Mouse (Mus musculus) adrenal gland, postnatal 25 days (tissue): ENCODE results near the gene Kdelr1. TPM values are rescaled to one million over a fixed set of nuclear protein-coding genes. Genes with fewer than 3 reads are reported as not detected.
A peak's percentile ranks its signal among the peaks of the same experiment; 100 is the strongest.

Experiments
- DNase-seq: peaks from one replicate; pipeline ENCODE4 v3.0.0; 2021; ENCODE audit warnings: mixed read lengths
- total RNA-seq: library from RNA; stranded (reverse); gene quantifications from 2 replicates; pipeline ENCODE4 v1.2.3, GENCODE M21; 2021

Kdelr1 gene
- total RNA-seq, 1 experiment from 2014 or later = 140 TPM

DNA sequence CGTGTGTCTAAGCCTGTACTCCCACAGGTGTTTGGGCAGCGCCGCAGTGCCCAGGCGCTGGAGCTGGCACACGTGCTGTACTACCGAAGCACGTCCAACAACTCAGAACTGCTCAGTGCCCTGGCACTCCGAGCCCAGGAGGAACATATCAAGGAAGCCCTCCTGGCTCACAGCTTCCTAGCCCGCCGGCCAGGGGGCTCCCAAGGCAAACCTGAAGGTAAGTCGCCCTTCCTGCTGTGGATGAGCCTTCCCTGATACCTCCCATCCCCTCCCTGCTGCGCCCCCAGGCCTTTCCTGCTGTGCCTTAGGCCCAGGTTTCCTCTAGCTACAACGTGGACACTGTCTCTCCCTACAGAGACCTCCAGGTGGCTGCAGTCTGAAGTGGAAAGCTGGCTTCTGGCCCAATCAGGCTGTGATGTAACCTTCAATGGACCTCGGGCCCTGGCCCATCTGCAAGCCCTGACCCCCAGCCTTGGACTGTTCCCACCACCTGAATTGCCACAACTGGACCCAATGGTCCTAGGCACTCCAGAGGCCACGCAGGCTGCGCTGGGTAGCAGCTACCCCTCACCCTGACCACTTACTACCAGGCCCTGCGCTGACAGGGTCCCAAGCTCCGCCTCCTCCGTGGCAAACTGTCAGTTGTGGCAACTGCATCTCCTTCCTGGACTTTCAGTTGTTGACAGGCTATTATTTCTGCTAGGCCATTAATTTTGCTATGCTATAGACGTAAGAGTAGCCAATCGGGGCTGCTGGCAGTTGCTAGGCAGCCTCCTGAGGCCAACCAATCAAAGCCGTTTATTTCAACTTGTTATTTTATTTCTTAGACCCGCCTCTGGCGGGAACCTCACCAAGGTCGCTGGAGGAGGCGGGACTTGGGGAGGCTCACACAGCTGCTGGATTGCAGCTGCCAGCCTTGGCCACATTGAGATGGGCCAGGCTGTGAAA lies 43.8 kb downstream of the Kdelr1 start:
- DNase-seq = peak; percentile 82

DNA sequence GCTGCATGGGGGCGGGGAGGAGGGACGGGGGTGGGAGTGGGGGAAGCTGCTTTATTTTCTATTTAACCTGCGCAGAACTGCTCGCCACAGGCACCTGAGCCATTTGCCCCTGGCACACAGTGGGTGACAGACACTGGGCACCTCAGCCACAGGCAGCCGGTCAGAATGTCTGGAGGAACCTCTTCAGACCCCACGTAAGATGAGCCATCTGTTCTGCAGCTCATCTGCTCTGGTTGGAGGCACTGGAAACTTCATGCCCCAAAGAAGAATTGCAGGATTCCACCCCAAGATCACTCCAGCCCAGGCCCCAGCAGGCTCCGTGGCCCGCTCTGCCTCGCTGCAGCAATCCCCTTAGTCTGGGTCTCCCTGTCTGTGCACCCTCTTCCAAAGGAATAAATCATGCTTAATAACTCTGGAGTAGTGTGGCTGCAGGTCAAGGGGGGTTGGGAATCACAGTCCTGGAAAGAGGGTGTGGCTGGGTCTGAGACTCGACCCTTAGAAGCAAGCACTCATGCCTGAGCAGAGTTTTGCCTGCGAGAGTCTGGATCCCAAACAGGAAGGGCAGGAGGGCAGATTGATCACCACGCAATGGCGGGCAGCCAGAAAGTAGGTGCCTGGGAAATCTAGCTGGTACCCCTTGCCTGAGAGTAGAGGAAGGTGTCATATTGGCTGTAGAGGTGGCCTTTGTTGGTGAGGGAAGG lies 44.6 kb downstream of the Kdelr1 start:
- DNase-seq = peak; percentile 55

DNA sequence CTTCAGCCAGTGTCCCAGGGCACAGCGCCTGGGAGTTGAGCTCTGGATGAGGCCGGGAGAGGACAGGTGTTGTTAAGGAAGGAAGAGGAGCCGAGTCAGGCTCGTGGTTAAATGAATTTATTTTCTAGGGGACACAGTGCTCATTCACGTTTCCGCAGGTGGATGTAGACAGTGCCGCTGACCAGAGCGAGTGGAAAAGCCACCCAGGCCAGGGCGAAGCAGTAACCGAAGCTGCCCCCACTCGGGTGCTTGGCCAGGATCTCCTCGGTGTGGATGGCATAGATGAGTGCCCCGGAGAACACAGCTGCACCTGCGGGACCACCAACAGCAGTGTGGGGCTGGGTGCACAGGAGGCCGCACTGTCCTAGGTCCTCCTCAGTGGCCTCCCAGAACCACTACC lies 45.4 kb downstream of the Kdelr1 start:
- DNase-seq = no peak

DNA sequence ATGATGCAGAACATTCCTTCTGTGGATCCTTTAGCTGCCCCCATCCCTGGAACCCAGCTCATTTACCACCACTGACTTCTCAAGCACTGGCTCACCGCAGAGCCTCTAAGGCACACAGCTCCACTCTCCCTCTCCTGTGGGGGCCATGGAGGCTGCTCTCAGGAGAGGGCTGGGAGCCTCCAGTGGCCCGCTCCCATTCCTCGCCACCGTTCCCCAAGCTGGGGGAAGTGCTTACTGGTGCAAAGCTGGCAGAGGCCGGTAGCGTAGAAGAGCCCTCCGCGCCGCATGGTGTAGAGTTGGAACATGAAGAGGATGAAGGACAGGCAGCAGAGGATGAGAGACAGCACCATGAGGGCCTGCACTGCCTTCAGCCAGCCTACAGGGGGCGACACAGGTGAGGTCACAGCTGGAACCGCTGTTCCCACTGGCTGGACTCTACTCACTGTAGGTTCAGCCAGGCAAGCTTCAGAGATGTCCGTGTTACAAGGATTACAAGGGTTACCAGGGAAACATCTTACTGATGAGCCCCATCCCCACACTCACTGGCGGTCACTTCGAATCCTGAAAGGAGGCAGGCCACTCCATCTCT lies 46.6 kb downstream of the Kdelr1 start:
- no peak for DNase-seq

DNA sequence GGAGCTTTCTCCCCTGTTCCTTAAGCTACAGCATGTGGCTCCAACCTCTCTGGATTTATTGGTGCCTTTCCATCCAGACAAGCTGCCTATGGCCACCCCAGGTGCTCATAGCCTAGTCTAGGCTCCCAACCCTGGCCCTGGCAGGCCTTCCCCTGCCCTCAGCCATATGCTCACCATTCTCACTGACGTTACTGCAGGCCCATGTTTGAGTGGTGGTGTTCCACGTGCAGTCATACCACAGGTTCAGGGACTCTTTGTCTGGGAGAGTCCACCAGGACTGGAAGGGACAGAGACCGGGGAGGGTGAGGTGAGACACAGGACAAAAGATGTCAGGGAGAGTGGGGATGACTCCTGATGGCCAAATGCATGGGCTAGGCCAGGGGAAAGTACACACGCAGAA lies 47.2 kb downstream of the Kdelr1 start:
- no peak for DNase-seq

DNA sequence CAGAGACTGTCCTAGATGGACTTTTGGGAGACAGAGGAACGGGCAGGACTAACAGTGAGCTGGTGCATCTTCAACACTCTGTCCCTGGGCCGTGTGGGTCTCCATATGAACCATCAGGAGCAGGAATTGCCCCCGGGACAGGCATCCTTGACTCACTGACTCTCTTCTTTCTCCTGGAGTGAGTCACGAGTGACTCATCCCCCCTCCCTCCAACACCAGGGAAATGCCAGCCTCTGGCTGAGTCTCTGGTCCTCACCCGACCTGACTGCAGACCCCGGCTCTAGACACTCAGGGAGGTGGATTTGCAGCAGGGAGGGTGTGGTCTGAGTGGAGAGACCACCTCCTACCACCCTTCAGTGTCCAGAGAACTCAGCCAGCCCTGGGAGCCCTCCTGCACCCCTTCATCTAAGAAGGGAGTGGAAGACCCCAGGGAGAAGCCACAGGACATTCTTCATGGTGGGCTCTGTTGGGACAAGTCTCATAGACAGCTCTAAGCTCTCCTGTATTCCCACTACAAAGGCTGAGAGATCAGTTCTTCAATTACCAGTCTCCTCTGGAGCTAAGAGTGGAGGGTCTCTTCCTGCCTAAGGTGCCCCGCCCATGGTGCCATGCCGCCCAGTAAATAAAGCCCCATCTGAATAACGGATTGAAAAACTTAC lies 48.1 kb downstream of the Kdelr1 start:
- DNase-seq = peak; percentile 78

DNA sequence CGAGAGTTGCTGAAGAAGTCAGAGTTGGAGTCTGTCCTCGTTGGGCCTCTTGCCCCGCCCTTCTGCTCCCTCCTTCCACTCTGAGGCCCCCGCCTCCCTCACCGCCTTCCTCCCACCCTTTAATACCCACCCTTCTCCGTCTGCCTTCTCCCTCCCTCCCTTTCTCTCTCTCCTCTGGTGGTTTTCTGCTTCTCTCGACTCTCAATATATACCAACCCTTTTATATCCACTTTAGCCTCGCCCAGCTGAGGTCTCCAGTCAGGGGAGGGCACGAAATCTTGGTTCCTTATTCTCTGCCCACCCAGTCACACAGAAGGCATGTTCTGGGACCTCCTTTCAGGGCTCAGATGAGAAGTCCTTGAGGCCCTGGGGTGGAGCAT lies 48.7 kb downstream of the Kdelr1 start, which contains the start of gene Emp3:
Emp3 (minus strand) TSS at position 163 of the 380 bp plus-strand sequence.
- peak; percentile 67 for DNase-seq

DNA sequence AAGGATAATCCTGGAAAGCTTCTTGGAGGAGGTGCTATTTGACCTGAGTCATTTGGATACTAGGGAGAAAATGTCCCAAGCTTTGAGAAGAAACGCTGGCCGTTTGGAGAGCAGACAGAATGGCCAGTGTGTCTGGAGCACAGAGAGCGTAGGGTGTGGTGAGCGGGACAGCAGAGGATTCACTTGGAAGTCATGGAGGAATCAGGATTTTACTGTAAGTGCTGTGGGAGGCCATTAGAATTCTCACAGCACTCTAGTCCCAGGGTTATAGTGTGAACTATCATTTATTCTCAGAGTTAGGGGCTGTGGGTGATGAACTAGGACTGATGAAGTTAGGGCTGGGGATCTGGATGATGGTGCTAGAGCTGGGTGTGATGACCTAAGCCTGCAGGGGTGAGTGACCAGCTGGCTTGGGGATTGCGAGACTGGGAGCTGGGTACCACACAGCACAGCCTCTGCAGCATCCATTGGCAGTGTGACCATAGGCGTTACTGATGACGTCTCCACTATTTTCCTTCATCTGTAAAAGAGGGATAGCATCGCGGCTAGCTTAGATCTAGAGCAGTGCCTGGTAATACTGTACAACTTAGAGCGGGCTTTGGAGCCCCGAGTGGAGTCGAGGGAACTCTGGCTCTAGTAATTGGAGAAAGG lies 49.5 kb downstream of the Kdelr1 start:
- no peak for DNase-seq

DNA sequence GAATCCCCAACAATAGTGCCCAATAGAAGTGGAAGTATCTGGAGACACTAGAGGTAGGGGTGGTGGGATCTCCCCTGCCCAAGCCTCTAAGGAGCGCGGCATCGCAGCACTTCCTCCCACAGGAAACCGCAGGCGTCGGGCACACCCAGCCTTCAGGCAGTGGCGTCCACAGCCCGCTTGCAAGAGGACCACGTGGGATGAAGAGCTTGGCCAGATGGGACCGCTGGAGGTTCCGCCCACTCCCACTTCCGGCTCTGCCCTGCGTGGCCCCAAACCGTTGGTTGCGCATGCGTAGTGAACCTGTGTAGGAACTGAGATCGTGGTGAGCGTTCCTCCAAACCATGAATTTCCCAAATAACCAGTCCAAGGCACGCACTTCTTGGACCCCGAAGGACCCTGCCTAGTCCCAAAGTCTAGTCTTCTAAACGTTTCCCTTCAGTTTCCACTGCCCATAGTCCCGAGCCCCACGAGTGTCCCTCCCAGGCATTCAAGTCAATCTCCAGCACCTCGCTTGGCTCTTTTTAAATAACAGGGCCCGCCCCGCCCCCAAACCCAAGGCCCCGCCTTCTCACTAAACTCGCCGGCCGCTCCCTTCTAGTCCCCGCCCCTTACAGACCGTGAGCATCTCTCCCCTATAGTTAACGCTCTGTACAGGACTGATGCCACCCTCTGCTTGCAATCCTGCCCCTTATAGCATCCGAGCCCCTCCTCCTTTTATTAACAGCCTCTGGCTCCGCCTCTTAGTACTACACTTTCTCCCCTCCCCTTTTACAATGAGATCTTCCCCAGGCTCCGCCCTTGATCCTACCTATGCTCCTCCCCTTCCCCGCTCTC lies 50.6 kb downstream of the Kdelr1 start:
- peak; percentile 92 for DNase-seq

DNA sequence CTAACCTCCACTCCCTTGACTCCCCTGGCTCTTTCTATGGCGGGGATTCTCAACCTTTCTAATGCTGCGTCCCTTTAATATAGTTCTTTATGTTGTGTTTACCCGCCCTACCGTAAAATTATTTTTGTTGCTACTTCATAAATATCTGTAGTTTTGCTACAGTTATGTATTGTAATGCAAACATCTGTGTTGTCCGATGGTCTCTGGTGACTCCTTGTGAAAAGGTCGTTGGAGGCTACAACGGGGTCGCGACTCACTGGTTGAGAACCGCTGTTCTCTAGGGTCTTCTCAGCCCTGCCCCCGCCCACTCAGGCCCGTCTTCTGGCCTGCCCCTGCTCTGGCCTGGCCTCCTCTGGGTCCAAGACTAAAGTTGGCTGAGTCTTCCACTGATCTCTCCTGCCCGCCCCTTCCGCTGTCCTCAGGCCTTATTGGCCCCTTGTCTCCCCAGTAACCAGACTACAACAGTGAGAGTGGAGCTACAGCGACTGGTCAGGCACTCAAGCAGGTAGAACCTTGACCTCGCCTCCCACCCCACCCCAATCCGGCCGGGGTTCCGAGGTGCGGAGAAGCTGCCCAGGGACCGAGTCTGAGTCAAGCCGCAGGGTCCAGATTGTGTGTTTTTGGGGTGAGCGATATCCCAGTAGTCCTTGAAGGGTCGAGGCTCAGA lies 51.3 kb downstream of the Kdelr1 start, which contains the start of gene Ccdc114:
Ccdc114 (plus strand) TSS at position 311 of the 667 bp plus-strand sequence.
- DNase-seq = peak; percentile 76

DNA sequence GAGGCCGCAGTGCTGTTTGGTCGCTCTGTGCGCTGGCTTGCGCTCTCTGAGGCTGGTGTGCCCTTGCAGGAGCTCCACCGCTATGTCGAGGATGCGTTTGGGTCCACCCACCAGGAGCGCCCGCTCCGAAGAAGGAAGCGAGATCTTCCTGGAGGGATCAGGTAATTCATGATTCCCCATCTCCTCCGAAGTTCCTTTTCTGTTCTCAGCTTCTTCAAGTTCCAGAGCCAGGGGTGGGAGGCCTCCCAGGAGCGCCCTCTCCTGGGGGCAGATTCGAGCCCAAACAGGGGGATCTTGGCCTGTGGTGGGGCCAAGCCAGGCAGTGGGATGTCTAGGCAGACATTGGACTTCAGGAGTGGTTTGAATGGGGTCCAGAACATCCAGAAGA lies 51.9 kb downstream of the Kdelr1 start:
- peak; percentile 51 for DNase-seq

DNA sequence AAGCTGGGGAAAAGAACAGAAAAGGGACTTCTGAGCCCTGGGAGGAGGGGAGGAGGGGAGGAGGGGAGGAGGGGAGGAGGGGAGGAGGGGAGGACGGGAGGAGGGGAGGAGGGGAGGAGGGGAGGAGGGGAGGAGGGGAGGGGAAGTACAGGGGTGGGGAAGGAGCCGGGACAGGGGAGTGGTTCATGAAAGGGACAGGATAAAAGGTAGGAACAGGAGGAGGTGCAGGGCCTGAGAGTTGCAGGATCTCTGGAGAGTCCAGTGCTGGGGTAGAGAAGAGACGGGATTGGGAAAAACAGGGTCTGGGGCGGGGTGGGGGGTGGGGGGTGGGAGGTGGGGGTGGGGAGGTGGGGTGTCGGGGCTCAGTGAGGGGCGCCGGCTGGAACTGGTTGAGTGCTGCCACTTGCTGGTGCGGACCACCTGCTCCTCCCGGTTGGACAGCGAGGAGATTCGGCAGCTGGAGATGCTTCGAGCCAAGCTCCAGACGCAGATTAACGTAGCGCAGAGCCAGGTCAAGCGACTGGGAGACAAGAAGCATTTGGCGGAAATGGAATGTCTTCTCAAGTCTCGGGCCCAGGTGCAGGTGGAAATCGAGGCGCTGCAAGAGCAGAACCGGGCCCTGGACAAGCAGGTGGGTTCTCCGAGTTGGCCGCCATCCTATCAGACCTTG lies 56.2 kb downstream of the Kdelr1 start:
- no peak for DNase-seq

DNA sequence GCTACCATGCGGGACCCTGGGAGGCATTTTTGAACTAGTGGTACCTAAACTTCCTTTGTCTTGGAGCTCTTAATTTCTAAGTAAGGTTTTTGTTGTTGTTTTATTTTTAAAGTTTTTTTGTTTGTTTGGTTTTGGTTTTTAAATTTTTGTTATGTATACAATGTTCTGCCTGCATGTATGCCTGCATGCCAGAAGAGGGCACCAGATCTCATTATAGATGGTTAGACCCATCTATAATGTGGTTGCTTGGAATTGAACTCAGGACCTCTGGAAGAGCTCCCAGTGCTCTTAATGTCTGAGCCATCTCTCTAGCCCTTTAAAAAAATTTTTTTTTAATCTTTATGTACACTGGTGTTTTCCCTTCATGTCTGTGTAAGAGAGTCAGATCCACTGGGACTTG lies 57.1 kb downstream of the Kdelr1 start:
- no peak for DNase-seq

Other genes starting within 250 kb of the Kdelr1 start
- 21.3 and 23.3 TPM in 2 replicates for gene Rasip1, start 245.3 kb upstream of the Kdelr1 start, total RNA-seq
- 3.5 and 4.3 TPM in 2 replicates for gene Mamstr, start 232.8 kb upstream of the Kdelr1 start, total RNA-seq
- not detected in 2 replicates for gene Fut2, start 206.4 kb upstream of the Kdelr1 start, total RNA-seq
- gene Ntn5, start 188.8 kb upstream of the Kdelr1 start, total RNA-seq = not detected in 2 replicates
- 0.39 TPM in 1 of 2 replicates, not detected in the other for gene Sec1, start 178.4 kb upstream of the Kdelr1 start, total RNA-seq
- gene Car11, start 172.9 kb upstream of the Kdelr1 start, total RNA-seq = 15.7 and 15.8 TPM in 2 replicates
- gene Dbp, start 167.7 kb upstream of the Kdelr1 start, total RNA-seq = 282 and 444 TPM in 2 replicates
- 964 and 1,249 TPM in 2 replicates for gene Rpl18, start 157.3 kb upstream of the Kdelr1 start, total RNA-seq
- 38.2 and 42.0 TPM in 2 replicates for gene Sphk2, start 154.8 kb upstream of the Kdelr1 start, total RNA-seq
- 0.30 and 0.76 TPM in 2 replicates for gene Fam83e, start 151.6 kb upstream of the Kdelr1 start, total RNA-seq
- not detected in 2 replicates for gene Spaca4, start 147.0 kb upstream of the Kdelr1 start, total RNA-seq
- 10.0 and 14.8 TPM in 2 replicates for gene Lmtk3, start 89.0 kb upstream of the Kdelr1 start, total RNA-seq
- 0.90 and 1.1 TPM in 2 replicates for gene Sult2b1, start 88.1 kb upstream of the Kdelr1 start, total RNA-seq
- 114 and 134 TPM in 2 replicates for gene Cyth2, start 58.2 kb upstream of the Kdelr1 start, total RNA-seq
- 0.30 and 0.33 TPM in 2 replicates for gene Kcnj14, start 48.0 kb upstream of the Kdelr1 start, total RNA-seq
- gene Grwd1, start 41.8 kb upstream of the Kdelr1 start, total RNA-seq = 22.3 and 26.6 TPM in 2 replicates
- 0.43 and 1.2 TPM in 2 replicates for gene Grin2d, start 5.6 kb downstream of the Kdelr1 start, total RNA-seq
- 0.70 TPM in 1 of 2 replicates, not detected in the other for gene Syngr4, start 23.9 kb downstream of the Kdelr1 start, total RNA-seq
- gene Tmem143, start 24.2 kb downstream of the Kdelr1 start, total RNA-seq = 53.0 and 61.3 TPM in 2 replicates
- 231 and 241 TPM in 2 replicates for gene Emp3, start 48.6 kb downstream of the Kdelr1 start, total RNA-seq
- gene Ccdc114, start 51.3 kb downstream of the Kdelr1 start, total RNA-seq = 26.4 and 27.9 TPM in 2 replicates
- 0.15 and 1.9 TPM in 2 replicates for gene Abcc6, start 157.5 kb downstream of the Kdelr1 start, total RNA-seq
- 60.0 and 64.7 TPM in 2 replicates for gene Nomo1, start 160.9 kb downstream of the Kdelr1 start, total RNA-seq
- 1.4 and 1.5 TPM in 2 replicates for gene Kcnj11, start 228.0 kb downstream of the Kdelr1 start, total RNA-seq